In the genomic region with DNA sequence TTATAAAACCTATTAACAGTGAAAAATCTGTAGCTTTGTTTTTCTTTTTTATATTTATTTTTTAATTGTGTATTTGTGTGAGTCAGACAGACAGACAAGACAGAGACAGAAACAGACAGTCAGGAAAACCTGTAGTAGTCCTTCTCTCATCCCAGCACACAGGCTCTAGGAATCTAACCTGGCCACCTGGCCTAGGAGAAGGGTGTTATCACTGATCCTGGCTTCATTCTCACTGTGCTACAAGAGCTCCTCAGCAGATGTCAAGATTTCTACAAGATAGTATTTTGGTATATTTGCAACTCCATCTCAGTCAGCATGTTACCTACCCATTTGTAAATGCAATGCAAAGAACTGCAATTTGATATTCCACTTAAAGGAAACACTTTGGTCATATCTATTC, we compare ENCODE assay signal across 16 mouse cellular contexts.
"Had no signal": no experiment of that assay in that cellular context is flagged by ENCODE, and none has a peak within 500 bp of the region (broad histone marks: within the 10 kb centered on the region; RNA-seq: fewer than 3 reads in every experiment).

No protein-coding gene starts in this region.

- H3K4me2 ChIP-seq: lung, embryonic 15.5 days; midbrain, embryonic 11.5 days; midbrain, embryonic 13.5 days; midbrain, embryonic 15.5 days; neural tube, embryonic 12.5 days; stomach, embryonic 15.5 days had no signal

- ATAC-seq: lung, postnatal 0 days; midbrain, embryonic 13.5 days; midbrain, embryonic 15.5 days had no signal

- H3K4me3 ChIP-seq: lung, embryonic 15.5 days; midbrain, embryonic 13.5 days; midbrain, embryonic 15.5 days; neural tube, embryonic 12.5 days; stomach, embryonic 15.5 days had no signal

- H3K27ac ChIP-seq: lung, embryonic 15.5 days; macrophage; midbrain, embryonic 13.5 days; midbrain, embryonic 15.5 days; neural tube, embryonic 12.5 days; stomach, embryonic 15.5 days; stomach, postnatal 0 days had no signal

- H3K4me1 ChIP-seq: midbrain, embryonic 13.5 days; neural tube, embryonic 12.5 days had no signal

- H3K9ac ChIP-seq: lung, embryonic 15.5 days; midbrain, embryonic 13.5 days; midbrain, embryonic 15.5 days; neural tube, embryonic 12.5 days; stomach, embryonic 15.5 days had no signal

- H3K27me3 ChIP-seq: lung, embryonic 15.5 days; midbrain, embryonic 13.5 days; midbrain, embryonic 15.5 days; neural tube, embryonic 12.5 days; stomach, embryonic 15.5 days had no signal

- DNase-seq: lung, adult 2 months; lung, postnatal 14 days; lung, postnatal 36 days; right cerebral cortex, postnatal 14 days; thymus, adult 2 months; thymus, postnatal 25 days; thymus, postnatal 4 days had no signal

- H3K9me3 ChIP-seq: lung, embryonic 15.5 days; midbrain, embryonic 13.5 days; midbrain, embryonic 15.5 days; neural tube, embryonic 12.5 days; stomach, embryonic 15.5 days had no signal

- H3K36me3 ChIP-seq: lung, embryonic 15.5 days; midbrain, embryonic 13.5 days; midbrain, embryonic 15.5 days; neural tube, embryonic 12.5 days; stomach, embryonic 15.5 days had no signal
